Mouse (Mus musculus): ENCODE data around the gene Uxs1. TPM values are rescaled to one million over a fixed set of nuclear protein-coding genes. Genes with fewer than 3 reads are reported as not detected.

The Uxs1 gene
- total RNA-seq, 2 experiments from 2014 or later = 18.3 to 19.3 TPM

GRCm38 (mm10) chr1:43732100-43732499 is 95.5 kb downstream of the Uxs1 start:
- no peak for DNase-seq (ENCODE audit: low spot score in 2 of 2)

- DNase-seq (ENCODE audit: low spot score in 2 of 2) = peak; percentile 73 to 80
These were observed 97.1 kb downstream of the Uxs1 start, which contains the start of gene 1500015O10Rik for GRCm38 (mm10) chr1:43730491-43730924. 1500015O10Rik (plus strand) TSS chr1:43730602.

- DNase-seq (ENCODE audit: low spot score in 2 of 2) = no peak
These were observed 105.1 kb downstream of the Uxs1 start for GRCm38 (mm10) chr1:43722459-43722858.

GRCm38 (mm10) chr1:43718793-43719192 is 108.8 kb downstream of the Uxs1 start:
- no peak for DNase-seq (ENCODE audit: low spot score in 2 of 2)

GRCm38 (mm10) chr1:43717967-43718366 is 109.6 kb downstream of the Uxs1 start:
- no peak for DNase-seq (ENCODE audit: low spot score in 2 of 2)

GRCm38 (mm10) chr1:43714841-43715240 is 112.8 kb downstream of the Uxs1 start:
- DNase-seq (ENCODE audit: low spot score in 2 of 2) = no peak

- peak; percentile 18 to 57 for DNase-seq (ENCODE audit: low spot score in 2 of 2)
These were observed 129.0 kb downstream of the Uxs1 start for GRCm38 (mm10) chr1:43698577-43699000.

Other genes with a start within 250 kb of the Uxs1 start
- gene 1500015O10Rik, start 97.2 kb downstream of the Uxs1 start, total RNA-seq (2021) = 10 to 100 TPM; 23.4 to 34.8 TPM
- 10 to 100 TPM; 46.8 to 52.8 TPM for gene Tpp2, start 105.8 kb upstream of the Uxs1 start, total RNA-seq (2021)
- gene Mettl21c, start 192.2 kb upstream of the Uxs1 start, total RNA-seq (2021) = 10 to 100 TPM; 68.3 to 69.4 TPM
- gene Gm8251, start 234.1 kb upstream of the Uxs1 start, total RNA-seq (2021) = not detected